10 mouse cellular contexts compared by ENCODE assay signal in the genomic region with DNA sequence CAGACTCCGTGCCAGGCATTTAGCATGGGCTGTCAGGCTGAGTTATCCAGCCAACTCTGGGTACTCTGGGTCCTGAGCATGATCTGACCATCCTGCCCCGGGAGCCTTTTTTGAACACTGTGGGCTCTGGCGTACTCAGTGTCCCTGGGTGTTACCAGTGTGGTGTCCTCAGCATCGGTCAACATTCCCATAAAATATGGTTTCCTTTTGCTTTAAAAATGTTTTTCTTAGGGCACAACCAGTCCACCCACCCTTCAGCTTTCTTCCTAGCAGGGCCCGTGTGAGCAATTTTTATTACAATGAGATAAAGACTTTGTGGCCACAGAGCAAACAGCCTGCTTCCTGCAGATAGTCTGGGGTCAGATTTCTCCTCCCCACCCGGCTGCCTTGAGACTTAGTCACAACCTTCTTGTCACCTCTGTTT. TPM values are rescaled to one million over a fixed set of nuclear protein-coding genes. Genes with fewer than 3 reads are reported as not detected.
DNase-seq lines count a peak whose midpoint lies in the region; ATAC-seq lines count a peak whose summit lies in the region.
"Had no signal": no experiment of that assay in that cellular context is flagged by ENCODE, and none has a peak within 500 bp of the region (broad histone marks: within the 10 kb centered on the region; RNA-seq: fewer than 3 reads in every experiment).

No protein-coding gene starts in this region.

- peak overlapping the region; percentile 84 for H3K27ac ChIP-seq in heart, embryonic 13.5 days (replicated peaks)
- peak overlapping the region; percentile 38; the same call in 1 of the 2 replicates for H3K27ac ChIP-seq in stomach, embryonic 16.5 days (ENCODE audit: low read length)
- no peak overlapping the region for H3K27ac ChIP-seq in midbrain, embryonic 14.5 days (replicated peaks; ENCODE audit: low read depth, low read length)
- H3K27ac ChIP-seq: embryonic facial prominence, embryonic 15.5 days had no signal

- H3K36me3 ChIP-seq in heart, embryonic 13.5 days, result no peaks in the 10 kb centered on the region
- H3K36me3 ChIP-seq in stomach, embryonic 16.5 days (ENCODE audit: control insufficient read depth, insufficient read depth, low read length), result no peaks in the 10 kb centered on the region
- H3K36me3 ChIP-seq in midbrain, embryonic 14.5 days (ENCODE audit: control insufficient read depth, insufficient read depth, low read length), result no peaks in the 10 kb centered on the region
- H3K36me3 ChIP-seq: embryonic facial prominence, embryonic 15.5 days had no signal

- H3K9me3 ChIP-seq in heart, embryonic 13.5 days, result no peaks in the 10 kb centered on the region
- H3K9me3 ChIP-seq in stomach, embryonic 16.5 days (replicated peaks; ENCODE audit: control insufficient read depth, low read length), result no peaks in the 10 kb centered on the region
- no peaks in the 10 kb centered on the region for H3K9me3 ChIP-seq in midbrain, embryonic 14.5 days (ENCODE audit: control insufficient read depth, low read length)
- H3K9me3 ChIP-seq: embryonic facial prominence, embryonic 15.5 days had no signal

- ATAC-seq in heart, embryonic 13.5 days (ENCODE audit: extremely low read depth, insufficient number of reproducible peaks, low FRiP score, low TSS enrichment), result peak; percentile 44; the same call in 1 of the 2 replicates
- ATAC-seq in stomach, embryonic 16.5 days (ENCODE audit: insufficient read depth, low FRiP score), result peak; percentile 42
- ATAC-seq in midbrain, embryonic 14.5 days (ENCODE audit: low FRiP score, low TSS enrichment), result no peak
- ATAC-seq in erythroblast, adult 5-6 weeks (replicated peaks; ENCODE audit: low FRiP score, poor library complexity, severe bottlenecking), result no peak

- WGBS in heart, embryonic 13.5 days, result 33% methylated on average over 6 of the region's 6 CpGs
- 37% methylated on average over 6 of the region's 6 CpGs for WGBS in stomach, embryonic 16.5 days
- WGBS in midbrain, embryonic 14.5 days, result 70% methylated on average over 6 of the region's 6 CpGs

- H3K4me3 ChIP-seq in heart, embryonic 13.5 days, result no peak overlapping the region
- H3K4me3 ChIP-seq in stomach, embryonic 16.5 days (replicated peaks; ENCODE audit: low read length), result no peak overlapping the region
- no peak overlapping the region for H3K4me3 ChIP-seq in midbrain, embryonic 14.5 days (replicated peaks; ENCODE audit: low read depth, low read length)
- H3K4me3 ChIP-seq: embryonic facial prominence, embryonic 15.5 days had no signal

- H3K4me2 ChIP-seq in heart, embryonic 13.5 days, result no peak overlapping the region
- no peak overlapping the region for H3K4me2 ChIP-seq in stomach, embryonic 16.5 days (ENCODE audit: low read depth, low read length)
- no peak overlapping the region for H3K4me2 ChIP-seq in midbrain, embryonic 14.5 days (ENCODE audit: low read length)
- H3K4me2 ChIP-seq: embryonic facial prominence, embryonic 15.5 days had no signal

- no peak overlapping the region; the same call in 1 of the 2 replicates for H3K9ac ChIP-seq in heart, embryonic 13.5 days
- 0 out of 2 replicates have a peak overlapping the region, but pooled peaks have one; percentile 10 for H3K9ac ChIP-seq in stomach, embryonic 16.5 days (ENCODE audit: low read length)
- H3K9ac ChIP-seq in midbrain, embryonic 14.5 days (replicated peaks; ENCODE audit: low read length), result no peak overlapping the region
- H3K9ac ChIP-seq: embryonic facial prominence, embryonic 15.5 days had no signal

- H3K4me1 ChIP-seq in heart, embryonic 13.5 days, result peaks cover 56% of the 10 kb centered on the region
- peaks cover 22% of the 10 kb centered on the region; the same call in 1 of the 2 replicates for H3K4me1 ChIP-seq in stomach, embryonic 16.5 days (ENCODE audit: control insufficient read depth, insufficient read depth, low read length)
- no peaks in the 10 kb centered on the region for H3K4me1 ChIP-seq in midbrain, embryonic 14.5 days (ENCODE audit: control insufficient read depth, insufficient read depth, low read length)

- peak; percentile 70 for DNase-seq in urinary bladder, postnatal 14 days (ENCODE audit: low spot score)
- DNase-seq in urinary bladder, adult 2 months (ENCODE audit: low spot score), result no peak
- peak; percentile 60 for DNase-seq in kidney, postnatal 10 days
- no peak for DNase-seq in midbrain, embryonic 14.5 days
- DNase-seq in urinary bladder, postnatal 25 days (ENCODE audit: low spot score), result no peak

- H3K27me3 ChIP-seq in heart, embryonic 13.5 days (replicated peaks), result no peaks in the 10 kb centered on the region
- no peaks in the 10 kb centered on the region for H3K27me3 ChIP-seq in stomach, embryonic 16.5 days (ENCODE audit: control insufficient read depth, insufficient read depth, low read length)
- H3K27me3 ChIP-seq in midbrain, embryonic 14.5 days (ENCODE audit: control insufficient read depth, insufficient read depth, low read length), result no peaks in the 10 kb centered on the region
- H3K27me3 ChIP-seq: embryonic facial prominence, embryonic 15.5 days had no signal

RNA-seq across cellular contexts. Expression of a gene that starts 27.6 kb away (rescaled TPM):
- 2.2 and 3.5 TPM in 2 replicates for polyA plus RNA-seq in urinary bladder, adult 2 months (2012; rRNA removed)
- 2.4 and 3.0 TPM in 2 replicates for polyA plus RNA-seq in heart, embryonic 13.5 days (2015; fragmentation: Nextera tagmentation; extraction: Ambion mirVana)
- 9.4 and 9.5 TPM in 2 replicates for polyA plus RNA-seq in stomach, embryonic 16.5 days (2015; fragmentation: Nextera tagmentation; extraction: Ambion mirVana)
- 0.30 and 0.51 TPM in 2 replicates for polyA plus RNA-seq in midbrain, embryonic 14.5 days (2014; fragmentation: Nextera tagmentation; extraction: Ambion mirVana)
- not detected in 2 replicates for total RNA-seq in erythroblast, adult 5-6 weeks (2015; ENCODE audit: low replicate concordance)
- not detected in 2 replicates for total RNA-seq in erythroblast, adult 5-6 weeks (2017; ENCODE audit: low replicate concordance)
- polyA plus RNA-seq: large intestine, adult 2 months had no signal

RNA-seq across cellular contexts. Expression of a gene that starts 36.6 kb away (rescaled TPM):
- polyA plus RNA-seq in urinary bladder, adult 2 months (2012; rRNA removed), result 40.5 and 54.0 TPM in 2 replicates
- polyA plus RNA-seq in heart, embryonic 13.5 days (2015; fragmentation: Nextera tagmentation; extraction: Ambion mirVana), result 50.6 and 56.1 TPM in 2 replicates
- polyA plus RNA-seq in stomach, embryonic 16.5 days (2015; fragmentation: Nextera tagmentation; extraction: Ambion mirVana), result 66.9 and 67.0 TPM in 2 replicates
- 61.2 and 87.4 TPM in 2 replicates for polyA plus RNA-seq in midbrain, embryonic 14.5 days (2014; fragmentation: Nextera tagmentation; extraction: Ambion mirVana)
- 7.9 and 14.2 TPM in 2 replicates for total RNA-seq in erythroblast, adult 5-6 weeks (2015; ENCODE audit: low replicate concordance)
- total RNA-seq in erythroblast, adult 5-6 weeks (2017; ENCODE audit: low replicate concordance), result 13.0 and 14.1 TPM in 2 replicates

RNA-seq across cellular contexts. Expression of a gene that starts 49.3 kb away (rescaled TPM):
- polyA plus RNA-seq in urinary bladder, adult 2 months (2012; rRNA removed), result 4.8 and 6.2 TPM in 2 replicates
- polyA plus RNA-seq in heart, embryonic 13.5 days (2015; fragmentation: Nextera tagmentation; extraction: Ambion mirVana), result 7.8 and 7.9 TPM in 2 replicates
- polyA plus RNA-seq in stomach, embryonic 16.5 days (2015; fragmentation: Nextera tagmentation; extraction: Ambion mirVana), result 37.4 and 64.5 TPM in 2 replicates
- not detected in 2 replicates for polyA plus RNA-seq in midbrain, embryonic 14.5 days (2014; fragmentation: Nextera tagmentation; extraction: Ambion mirVana)
- total RNA-seq in erythroblast, adult 5-6 weeks (2015; ENCODE audit: low replicate concordance), result 9.4 and 9.6 TPM in 2 replicates
- total RNA-seq in erythroblast, adult 5-6 weeks (2017; ENCODE audit: low replicate concordance), result 2.4 TPM in 2 replicates

Comparison
In these comparisons a context has a peak if more than half of its experiments do, and no peak if none do; other contexts are left out.
1. DNase-seq: peak in urinary bladder, postnatal 14 days (single experiment) and kidney, postnatal 10 days (single experiment); none in urinary bladder, adult 2 months (single experiment), midbrain, embryonic 14.5 days (single experiment) and urinary bladder, postnatal 25 days (single experiment).
2. ATAC-seq: peak in heart, embryonic 13.5 days (single experiment) and stomach, embryonic 16.5 days (single experiment); none in midbrain, embryonic 14.5 days (single experiment) and erythroblast, adult 5-6 weeks (single experiment).